Comparison of ENCODE assay signal across 15 mouse cellular contexts in the genomic region with DNA sequence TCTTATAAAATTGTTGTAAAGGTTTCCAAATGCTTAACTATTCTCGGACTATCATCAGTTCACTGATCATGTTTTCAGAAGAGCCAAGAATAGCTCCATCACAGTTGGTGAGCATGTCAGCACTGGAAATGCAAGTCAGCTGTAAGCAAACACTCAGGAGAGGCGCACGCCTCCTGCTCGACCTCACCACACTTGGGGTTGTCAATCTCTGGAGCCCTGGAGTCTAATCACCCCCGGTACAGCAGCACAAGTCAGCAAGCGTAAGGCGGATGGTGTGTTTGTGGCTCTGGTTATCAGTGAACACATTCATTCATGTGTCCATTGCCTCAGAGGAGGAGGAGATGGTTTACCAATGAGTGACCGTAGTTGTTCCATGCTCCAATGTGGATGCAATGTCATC. TPM values are rescaled to one million over a fixed set of nuclear protein-coding genes. Genes with fewer than 3 reads are reported as not detected.
DNase-seq lines count a peak whose midpoint lies in the region; ATAC-seq and TF ChIP-seq lines count a peak whose summit lies in the region.
"Had no signal": no experiment of that assay in that cellular context is flagged by ENCODE, and none has a peak within 500 bp of the region (broad histone marks: within the 10 kb centered on the region; RNA-seq: fewer than 3 reads in every experiment).

No protein-coding gene starts in this region.

- H3K27ac ChIP-seq in heart, postnatal 0 days (ENCODE audit: low read depth): no peak overlapping the region
- H3K27ac ChIP-seq in liver, postnatal 0 days (ENCODE audit: low read depth): no peak overlapping the region
- no peak overlapping the region for H3K27ac ChIP-seq in stomach, postnatal 0 days (replicated peaks)
- H3K27ac ChIP-seq: hindbrain, embryonic 15.5 days; kidney, embryonic 15.5 days; limb, embryonic 12.5 days; midbrain, embryonic 10.5 days had no signal

- peaks cover 63% of the 10 kb centered on the region for H3K36me3 ChIP-seq in heart, postnatal 0 days (replicated peaks; ENCODE audit: control insufficient read depth, insufficient read depth, low read length)
- peaks cover 32% of the 10 kb centered on the region for H3K36me3 ChIP-seq in liver, postnatal 0 days (replicated peaks; ENCODE audit: insufficient read depth, low read length)
- peaks cover 7% of the 10 kb centered on the region; the same call in 1 of the 2 replicates for H3K36me3 ChIP-seq in stomach, postnatal 0 days (ENCODE audit: control insufficient read depth, insufficient read depth, low read length)

- peak; percentile 93 for DNase-seq in heart, adult 11 months
- no peak for DNase-seq in heart, postnatal 36 days
- DNase-seq in gastrocnemius, postnatal 14 days: peak; percentile 64
- peak; percentile 30 for DNase-seq in heart, postnatal 0 days (ENCODE audit: low spot score)
- DNase-seq in liver, postnatal 0 days: no peak
- no peak for DNase-seq in spleen, adult 18-20 months
- DNase-seq in cerebellum, adult 11-12 months: no peak
- DNase-seq in stomach, postnatal 0 days (ENCODE audit: low spot score): no peak
- DNase-seq: cerebellum, postnatal 36 days; right cerebral cortex, adult 18-20 months; thymus, postnatal 25 days had no signal

- H3K9ac ChIP-seq in heart, postnatal 0 days (replicated peaks; ENCODE audit: low read depth, low read length): no peak overlapping the region
- no peak overlapping the region for H3K9ac ChIP-seq in liver, postnatal 0 days (replicated peaks)
- no peak overlapping the region for H3K9ac ChIP-seq in stomach, postnatal 0 days (ENCODE audit: low read length)
- H3K9ac ChIP-seq: hindbrain, embryonic 15.5 days; kidney, embryonic 15.5 days; limb, embryonic 12.5 days had no signal

- WGBS in heart, postnatal 0 days: 30% methylated on average over 8 of the region's 8 CpGs
- WGBS in liver, postnatal 0 days (ENCODE audit: insufficient replicate concordance): 67% methylated on average over 8 of the region's 8 CpGs
- 78% methylated on average over 8 of the region's 8 CpGs for WGBS in stomach, postnatal 0 days

- intact Hi-C loops in heart, postnatal 36 days (cut with DNase I): no loop called here
- intact Hi-C loops in gastrocnemius, postnatal 14 days (cut with DNase I; ENCODE audit: low total_unique reads): no loop called here

- no peaks in the 10 kb centered on the region for H3K27me3 ChIP-seq in heart, postnatal 0 days (ENCODE audit: control insufficient read depth, insufficient read depth, low read length)
- no peaks in the 10 kb centered on the region for H3K27me3 ChIP-seq in liver, postnatal 0 days (ENCODE audit: insufficient read depth, low read length)
- no peaks in the 10 kb centered on the region for H3K27me3 ChIP-seq in stomach, postnatal 0 days (ENCODE audit: control insufficient read depth, insufficient read depth, low read length)
- H3K27me3 ChIP-seq: hindbrain, embryonic 15.5 days; kidney, embryonic 15.5 days; limb, embryonic 12.5 days had no signal

- H3K4me2 ChIP-seq in heart, postnatal 0 days (ENCODE audit: low read depth, low read length): no peak overlapping the region
- H3K4me2 ChIP-seq in liver, postnatal 0 days (ENCODE audit: low read depth, low read length): no peak overlapping the region
- no peak overlapping the region for H3K4me2 ChIP-seq in stomach, postnatal 0 days (replicated peaks; ENCODE audit: low read depth)
- H3K4me2 ChIP-seq: hindbrain, embryonic 15.5 days; kidney, embryonic 15.5 days; limb, embryonic 12.5 days had no signal

- no peak for TF ChIP-seq EP300 in heart, postnatal 0 days (IDR thresholded peaks at IDR 0.05; ENCODE audit: low read depth)
- 0 out of 2 replicates have a peak, but pooled peaks have one; percentile 28 for TF ChIP-seq EP300 in liver, postnatal 0 days (IDR thresholded peaks at IDR 0.05; ENCODE audit: low read depth)
- no peak for TF ChIP-seq EP300 in stomach, postnatal 0 days (optimal IDR thresholded peaks at IDR 0.05)

- H3K9me3 ChIP-seq in heart, postnatal 0 days (replicated peaks; ENCODE audit: control insufficient read depth, low read length): peaks cover 9% of the 10 kb centered on the region; the same call in 1 of the 2 replicates
- H3K9me3 ChIP-seq in liver, postnatal 0 days (ENCODE audit: low read length): no peaks in the 10 kb centered on the region
- no peaks in the 10 kb centered on the region; the same call in 1 of the 2 replicates for H3K9me3 ChIP-seq in stomach, postnatal 0 days (ENCODE audit: control insufficient read depth, low read length)
- H3K9me3 ChIP-seq: hindbrain, embryonic 15.5 days had no signal

- peak; percentile 78 for ATAC-seq in heart, postnatal 0 days (ENCODE audit: insufficient read depth, low read depth)
- peak; percentile 76 for ATAC-seq in liver, postnatal 0 days
- ATAC-seq in stomach, postnatal 0 days (ENCODE audit: low FRiP score, low TSS enrichment): no peak

- TF ChIP-seq CTCF in heart, postnatal 0 days (IDR thresholded peaks at IDR 0.05; ENCODE audit: low read depth): no peak
- TF ChIP-seq CTCF in liver, postnatal 0 days (IDR thresholded peaks at IDR 0.05; ENCODE audit: low read depth): no peak
- TF ChIP-seq CTCF in stomach, postnatal 0 days (IDR thresholded peaks at IDR 0.05; ENCODE audit: low read depth): no peak

- H3K4me3 ChIP-seq in heart, postnatal 0 days (ENCODE audit: low read depth, low read length): no peak overlapping the region
- H3K4me3 ChIP-seq in liver, postnatal 0 days (ENCODE audit: low read depth, low read length): no peak overlapping the region
- H3K4me3 ChIP-seq in stomach, postnatal 0 days (ENCODE audit: low read depth, low read length): no peak overlapping the region
- H3K4me3 ChIP-seq: hindbrain, embryonic 15.5 days; kidney, embryonic 15.5 days; limb, embryonic 12.5 days; midbrain, embryonic 10.5 days had no signal

- H3K4me1 ChIP-seq in heart, postnatal 0 days (ENCODE audit: control insufficient read depth, insufficient read depth): no peaks in the 10 kb centered on the region
- no peaks in the 10 kb centered on the region for H3K4me1 ChIP-seq in liver, postnatal 0 days (ENCODE audit: insufficient read depth)
- H3K4me1 ChIP-seq in stomach, postnatal 0 days (replicated peaks; ENCODE audit: control insufficient read depth, insufficient read depth): no peaks in the 10 kb centered on the region
- H3K4me1 ChIP-seq: hindbrain, embryonic 15.5 days; kidney, embryonic 15.5 days; limb, embryonic 12.5 days; midbrain, embryonic 10.5 days had no signal

RNA-seq across cellular contexts. Expression of gene Nudt15, which starts 51.7 kb away (rescaled TPM):
- 1 to 10 TPM; 6.1 to 7.6 TPM for total RNA-seq in heart, postnatal 36 days (2021)
- total RNA-seq in gastrocnemius, postnatal 14 days (2021): 1 to 10 TPM; 6.2 to 8.5 TPM
- total RNA-seq in heart, postnatal 0 days (2014; rRNA removed; ENCODE audit: low replicate concordance): 1.8 and 2.8 TPM in 2 replicates
- 3.7 and 4.7 TPM in 2 replicates for polyA plus RNA-seq in heart, postnatal 0 days (2015; fragmentation: Nextera tagmentation; extraction: Ambion mirVana)
- 1.6 and 1.9 TPM in 2 replicates for polyA plus RNA-seq in liver, postnatal 0 days (2015; fragmentation: Nextera tagmentation; extraction: Ambion mirVana)
- 2.6 and 2.8 TPM in 2 replicates for polyA plus RNA-seq in stomach, postnatal 0 days (2015; fragmentation: Nextera tagmentation; extraction: Ambion mirVana)

Comparison
In these comparisons a context has a peak if more than half of its experiments do, and no peak if none do; other contexts are left out.
1. DNase-seq: peak in heart, adult 11 months (single experiment), gastrocnemius, postnatal 14 days (single experiment) and heart, postnatal 0 days (single experiment); none in heart, postnatal 36 days (0 of 2), liver, postnatal 0 days (single experiment), spleen, adult 18-20 months (0 of 2), cerebellum, adult 11-12 months (single experiment) and stomach, postnatal 0 days (single experiment).